ENCODE assay signal across 22 mouse cellular contexts in genomic region chr4:129017150-129017549, GRCm38 (mm10). TPM values are rescaled to one million over a fixed set of nuclear protein-coding genes. Genes with fewer than 3 reads are reported as not detected.
A peak's percentile ranks its signal among the peaks of the same experiment; 100 is the strongest.
DNase-seq lines count a peak whose midpoint lies in the region; ATAC-seq and TF ChIP-seq lines count a peak whose summit lies in the region.
"Had no signal": no experiment of that assay in that cellular context is flagged by ENCODE, and none has a peak within 500 bp of the region (broad histone marks: within the 10 kb centered on the region; RNA-seq: fewer than 3 reads in every experiment).

No protein-coding gene starts in this region.

- no peak for TF ChIP-seq EP300 in liver, postnatal 0 days (IDR thresholded peaks at IDR 0.05; ENCODE audit: low read depth)
- TF ChIP-seq EP300 in lung, postnatal 0 days (IDR thresholded peaks at IDR 0.05) = no peak

- DNase-seq in liver, postnatal 0 days = no peak
- no peak for DNase-seq in liver
- peak; percentile 22 for DNase-seq in CD4-positive helper T cell, adult 2 months (ENCODE audit: low read depth, low spot score)
- DNase-seq in lung, postnatal 0 days (ENCODE audit: low spot score) = no peak
- DNase-seq: adrenal gland, postnatal 10 days; cerebellum, adult 9-10 months; gastrocnemius, postnatal 36 days; kidney, adult 9 months; kidney, postnatal 25 days; lung, postnatal 14 days; thymus, postnatal 25 days had no signal

- TF ChIP-seq POLR2A in embryonic fibroblast, embryonic 13.5 days (IDR thresholded peaks at IDR 0.05; ENCODE audit: low read depth, low read length) = no peak

- WGBS in liver, postnatal 0 days (ENCODE audit: insufficient replicate concordance) = 61% methylated on average over 10 of the region's 10 CpGs
- WGBS in lung, postnatal 0 days = 83% methylated on average over 10 of the region's 10 CpGs
- 89% methylated on average over 10 of the region's 10 CpGs for WGBS in kidney, embryonic 14.5 days
- WGBS in forebrain, embryonic 13.5 days = 84% methylated on average over 10 of the region's 10 CpGs

- no peak overlapping the region for H3K4me2 ChIP-seq in liver, postnatal 0 days (ENCODE audit: low read depth, low read length)
- no peak overlapping the region for H3K4me2 ChIP-seq in lung, postnatal 0 days (replicated peaks; ENCODE audit: low read depth, low read length)
- H3K4me2 ChIP-seq in kidney, embryonic 14.5 days (replicated peaks; ENCODE audit: low read depth, low read length) = no peak overlapping the region
- H3K4me2 ChIP-seq in forebrain, embryonic 13.5 days = no peak overlapping the region
- H3K4me2 ChIP-seq: midbrain, embryonic 15.5 days; neural tube, embryonic 13.5 days; stomach, embryonic 15.5 days had no signal

- 0 out of 2 replicates have a peak overlapping the region, but pooled peaks have one; percentile 34 for H3K27ac ChIP-seq in liver, postnatal 0 days (ENCODE audit: low read depth)
- peak overlapping the region; percentile 51; the same call in 1 of the 2 replicates for H3K27ac ChIP-seq in embryonic fibroblast, embryonic 13.5 days (ENCODE audit: insufficient read depth, low read length)
- no peak overlapping the region for H3K27ac ChIP-seq in lung, postnatal 0 days (ENCODE audit: low read length)
- no peak overlapping the region for H3K27ac ChIP-seq in kidney, embryonic 14.5 days (ENCODE audit: low read depth, low read length)
- no peak overlapping the region for H3K27ac ChIP-seq in forebrain, embryonic 13.5 days
- H3K27ac ChIP-seq: forebrain, embryonic 10.5 days; layer of hippocampus, adult 2 months; limb, embryonic 10.5 days; midbrain, embryonic 15.5 days; neural tube, embryonic 13.5 days; stomach, embryonic 15.5 days had no signal

- H3K4me3 ChIP-seq in liver, postnatal 0 days (ENCODE audit: low read depth, low read length) = no peak overlapping the region
- H3K4me3 ChIP-seq in embryonic fibroblast, embryonic 13.5 days (ENCODE audit: insufficient read depth, low read length) = no peak overlapping the region
- no peak overlapping the region for H3K4me3 ChIP-seq in lung, postnatal 0 days (ENCODE audit: low read depth, low read length)
- H3K4me3 ChIP-seq in kidney, embryonic 14.5 days (ENCODE audit: low read length) = no peak overlapping the region
- H3K4me3 ChIP-seq in forebrain, embryonic 13.5 days = no peak overlapping the region
- H3K4me3 ChIP-seq: forebrain, embryonic 10.5 days; layer of hippocampus, adult 2 months; limb, embryonic 10.5 days; midbrain, embryonic 15.5 days; neural tube, embryonic 13.5 days; stomach, embryonic 15.5 days had no signal

- peaks cover 8% of the 10 kb centered on the region for H3K4me1 ChIP-seq in liver, postnatal 0 days (ENCODE audit: insufficient read depth)
- H3K4me1 ChIP-seq in embryonic fibroblast, embryonic 13.5 days (ENCODE audit: control insufficient read depth, insufficient read depth, low read length) = peaks cover 28% of the 10 kb centered on the region
- peaks cover 20% of the 10 kb centered on the region for H3K4me1 ChIP-seq in lung, postnatal 0 days (ENCODE audit: insufficient read depth, low read depth, low read length)
- H3K4me1 ChIP-seq in kidney, embryonic 14.5 days (ENCODE audit: control insufficient read depth, insufficient read depth, low read length) = peaks cover 12% of the 10 kb centered on the region
- H3K4me1 ChIP-seq in forebrain, embryonic 13.5 days = peaks cover 22% of the 10 kb centered on the region

- no peak for TF ChIP-seq CTCF in liver, postnatal 0 days (IDR thresholded peaks at IDR 0.05; ENCODE audit: low read depth)
- no peak for TF ChIP-seq CTCF in embryonic fibroblast, embryonic 13.5 days (IDR thresholded peaks at IDR 0.05; ENCODE audit: borderline replicate concordance, insufficient read depth, low read length)
- TF ChIP-seq CTCF in lung, postnatal 0 days (IDR thresholded peaks at IDR 0.05) = no peak

- H3K9ac ChIP-seq in liver, postnatal 0 days (replicated peaks) = no peak overlapping the region
- H3K9ac ChIP-seq in lung, postnatal 0 days (replicated peaks; ENCODE audit: low read depth) = no peak overlapping the region
- H3K9ac ChIP-seq in kidney, embryonic 14.5 days (ENCODE audit: low read depth, low read length) = no peak overlapping the region
- no peak overlapping the region for H3K9ac ChIP-seq in forebrain, embryonic 13.5 days
- H3K9ac ChIP-seq: midbrain, embryonic 15.5 days; neural tube, embryonic 13.5 days; stomach, embryonic 15.5 days had no signal

- no peaks in the 10 kb centered on the region for H3K9me3 ChIP-seq in liver, postnatal 0 days (ENCODE audit: low read length)
- no peaks in the 10 kb centered on the region for H3K9me3 ChIP-seq in lung, postnatal 0 days (ENCODE audit: low read length)
- no peaks in the 10 kb centered on the region for H3K9me3 ChIP-seq in kidney, embryonic 14.5 days (ENCODE audit: control insufficient read depth, low read length)
- H3K9me3 ChIP-seq in forebrain, embryonic 13.5 days (replicated peaks) = no peaks in the 10 kb centered on the region
- H3K9me3 ChIP-seq: limb, embryonic 10.5 days; midbrain, embryonic 15.5 days; neural tube, embryonic 13.5 days; stomach, embryonic 15.5 days had no signal

- no peaks in the 10 kb centered on the region for H3K27me3 ChIP-seq in liver, postnatal 0 days (ENCODE audit: insufficient read depth, low read length)
- no peaks in the 10 kb centered on the region for H3K27me3 ChIP-seq in lung, postnatal 0 days (replicated peaks; ENCODE audit: insufficient read depth, low read length)
- no peaks in the 10 kb centered on the region for H3K27me3 ChIP-seq in kidney, embryonic 14.5 days (ENCODE audit: control insufficient read depth, insufficient read depth, low read length)
- H3K27me3 ChIP-seq in forebrain, embryonic 13.5 days = no peaks in the 10 kb centered on the region
- H3K27me3 ChIP-seq: midbrain, embryonic 15.5 days; neural tube, embryonic 13.5 days; stomach, embryonic 15.5 days had no signal

- no peaks in the 10 kb centered on the region for H3K36me3 ChIP-seq in liver, postnatal 0 days (replicated peaks; ENCODE audit: insufficient read depth, low read length)
- no peaks in the 10 kb centered on the region for H3K36me3 ChIP-seq in lung, postnatal 0 days (ENCODE audit: insufficient read depth, low read length)
- H3K36me3 ChIP-seq in kidney, embryonic 14.5 days (ENCODE audit: control insufficient read depth, insufficient read depth, low read length) = no peaks in the 10 kb centered on the region
- H3K36me3 ChIP-seq in forebrain, embryonic 13.5 days (ENCODE audit: poor library complexity, severe bottlenecking) = no peaks in the 10 kb centered on the region
- H3K36me3 ChIP-seq: forebrain, embryonic 10.5 days; limb, embryonic 10.5 days; midbrain, embryonic 15.5 days; neural tube, embryonic 13.5 days; stomach, embryonic 15.5 days had no signal

- ATAC-seq in liver, postnatal 0 days = no peak
- ATAC-seq in lung, postnatal 0 days = no peak
- ATAC-seq in kidney, embryonic 14.5 days (ENCODE audit: low FRiP score, low TSS enrichment) = no peak
- ATAC-seq in forebrain, embryonic 13.5 days = no peak
- ATAC-seq: hindbrain, embryonic 16.5 days; intestine, embryonic 16.5 days; midbrain, embryonic 15.5 days had no signal

RNA-seq across cellular contexts. Expression of gene Ak2, which starts 25.4 kb away (rescaled TPM):
- 276 and 291 TPM in 2 replicates for polyA plus RNA-seq in liver, postnatal 0 days (2015; fragmentation: Nextera tagmentation; extraction: Ambion mirVana)
- polyA plus RNA-seq in embryonic fibroblast, embryonic 13.5 days (2011; ENCODE audit: insufficient read length, low read depth, missing spikeins) = 95.5 and 107 TPM in 2 replicates
- 85.7 and 89.7 TPM in 2 replicates for polyA plus RNA-seq in lung, postnatal 0 days (2015; fragmentation: Nextera tagmentation; extraction: Ambion mirVana)
- polyA plus RNA-seq in kidney, embryonic 14.5 days (2014; fragmentation: Nextera tagmentation; extraction: Ambion mirVana) = 152 and 171 TPM in 2 replicates
- 155 and 166 TPM in 2 replicates for polyA plus RNA-seq in forebrain, embryonic 13.5 days (2015; fragmentation: Nextera tagmentation; extraction: Ambion mirVana)

RNA-seq across cellular contexts. Expression of gene Rnf19b, which starts 40.9 kb away (rescaled TPM):
- 5.5 and 6.0 TPM in 2 replicates for polyA plus RNA-seq in liver, postnatal 0 days (2015; fragmentation: Nextera tagmentation; extraction: Ambion mirVana)
- polyA plus RNA-seq in embryonic fibroblast, embryonic 13.5 days (2011; ENCODE audit: insufficient read length, low read depth, missing spikeins) = 49.7 and 62.6 TPM in 2 replicates
- polyA plus RNA-seq in lung, postnatal 0 days (2015; fragmentation: Nextera tagmentation; extraction: Ambion mirVana) = 10.9 and 11.7 TPM in 2 replicates
- polyA plus RNA-seq in kidney, embryonic 14.5 days (2014; fragmentation: Nextera tagmentation; extraction: Ambion mirVana) = 6.0 and 7.6 TPM in 2 replicates
- polyA plus RNA-seq in forebrain, embryonic 13.5 days (2015; fragmentation: Nextera tagmentation; extraction: Ambion mirVana) = 12.9 and 15.2 TPM in 2 replicates

RNA-seq across cellular contexts. Expression of gene Azin2, which starts 54.9 kb away (rescaled TPM):
- 1.6 and 1.8 TPM in 2 replicates for polyA plus RNA-seq in liver, postnatal 0 days (2015; fragmentation: Nextera tagmentation; extraction: Ambion mirVana)
- polyA plus RNA-seq in embryonic fibroblast, embryonic 13.5 days (2011; ENCODE audit: insufficient read length, low read depth, missing spikeins) = 29.0 and 37.5 TPM in 2 replicates
- polyA plus RNA-seq in lung, postnatal 0 days (2015; fragmentation: Nextera tagmentation; extraction: Ambion mirVana) = 39.0 and 42.2 TPM in 2 replicates
- 16.0 and 17.0 TPM in 2 replicates for polyA plus RNA-seq in kidney, embryonic 14.5 days (2014; fragmentation: Nextera tagmentation; extraction: Ambion mirVana)
- polyA plus RNA-seq in forebrain, embryonic 13.5 days (2015; fragmentation: Nextera tagmentation; extraction: Ambion mirVana) = 11.3 and 13.5 TPM in 2 replicates

Comparison
In these comparisons a context has a peak if more than half of its experiments do, and no peak if none do; other contexts are left out.
1. H3K27ac ChIP-seq: peak in liver, postnatal 0 days (single experiment) and embryonic fibroblast, embryonic 13.5 days (single experiment); none in lung, postnatal 0 days (single experiment), kidney, embryonic 14.5 days (single experiment) and forebrain, embryonic 13.5 days (single experiment).